Mouse (Mus musculus) lung, embryonic 16.5 days (tissue): ENCODE data around the gene Spem2. TPM values are rescaled to one million over a fixed set of nuclear protein-coding genes. Genes with fewer than 3 reads are reported as not detected.

Experiments
- ATAC-seq: fragments of 200-750 bp; cut with Nextera tagmentation; 2 replicates; pipeline ENCODE4 v1.8.0; 2017; ENCODE audit warnings: low read depth, mild to moderate bottlenecking, moderate library complexity
- H3K27ac ChIP-seq: fragments of 300-500 bp; sonication (generic); 2 replicates; pipeline ENCODE4 v1.5.1; 2014; ENCODE audit warnings: mild to moderate bottlenecking, control low read depth, low read length
- H3K27me3 ChIP-seq: fragments of 300-500 bp; sonication (generic); 2 replicates; pipeline ENCODE4 v1.6.1; 2014; ENCODE audit warnings: low read depth, low read length, mixed read lengths; ENCODE audit not compliant: control insufficient read depth, insufficient read depth
- H3K36me3 ChIP-seq: fragments of 300-500 bp; sonication (generic); 2 replicates; pipeline ENCODE4 v1.6.1; 2014; ENCODE audit warnings: low read length; ENCODE audit not compliant: control insufficient read depth, insufficient read depth
- H3K4me1 ChIP-seq: fragments of 300-500 bp; sonication (generic); replicated peaks from 2 replicates; pipeline ENCODE4 v1.6.1; 2014; ENCODE audit warnings: low read length, mixed read lengths; ENCODE audit not compliant: control insufficient read depth, insufficient read depth
- H3K4me2 ChIP-seq: fragments of 300-500 bp; sonication (generic); 2 replicates; pipeline ENCODE4 v1.6.1; 2014; ENCODE audit warnings: low read depth, low read length, control low read depth
- H3K4me3 ChIP-seq: fragments of 300-500 bp; sonication (generic); 2 replicates; pipeline ENCODE4 v1.5.1; 2014; ENCODE audit warnings: mild to moderate bottlenecking, low read length, control low read depth
- H3K9ac ChIP-seq: fragments of 300-500 bp; sonication (generic); 2 replicates; pipeline ENCODE4 v1.6.1; 2014; ENCODE audit warnings: low read length, control low read depth
- H3K9me3 ChIP-seq: fragments of 300-500 bp; sonication (generic); 2 replicates; pipeline ENCODE4 v1.6.1; 2016; ENCODE audit warnings: low read length; ENCODE audit not compliant: control insufficient read depth
- WGBS: fragments of 180-500 bp; shearing (Covaris S2); extraction: QIAGEN DNeasy Blood & Tissue Kit; methylation state at CpG from one replicate; pipeline ENCODE4 v1.1.7; 2014; 5-methylcytosine and 5-hydroxymethylcytosine counted together
- polyA plus RNA-seq: library from polyadenylated mRNA; unstranded; fragments of >200 nt; fragmentation: Nextera tagmentation; extraction: Ambion mirVana; gene quantifications from 2 replicates; pipeline ENCODE4 v1.2.1, GENCODE M21; 2015

The Spem2 gene
- polyA plus RNA-seq, 1 experiment from 2014 or later = not detected

GRCm38 (mm10) chr11:69777504-69778257, 40.6 kb downstream of the Spem2 start:
- 0 out of 2 replicates have a peak, but pooled peaks have one; percentile 23 for ATAC-seq
- H3K4me3 ChIP-seq = no peak overlapping the region
- no peak overlapping the region for H3K4me2 ChIP-seq
- peaks cover 6% of the 10 kb centered on the region for H3K4me1 ChIP-seq
- no peak overlapping the region for H3K27ac ChIP-seq
- 0 out of 2 replicates have a peak, but pooled peaks cover 4% of the 10 kb centered on the region for H3K36me3 ChIP-seq
- H3K9ac ChIP-seq = no peak overlapping the region
- 59% methylated on average over 26 of the region's 26 CpGs for WGBS
- no peaks in the 10 kb centered on the region for H3K27me3 ChIP-seq
- no peaks in the 10 kb centered on the region for H3K9me3 ChIP-seq

- no peak overlapping the region for H3K9ac ChIP-seq
- 0 out of 2 replicates have a peak, but pooled peaks cover 4% of the 10 kb centered on the region for H3K36me3 ChIP-seq
- no peak for ATAC-seq
- H3K4me1 ChIP-seq = peaks cover 6% of the 10 kb centered on the region
- no peaks in the 10 kb centered on the region for H3K27me3 ChIP-seq
- no peak overlapping the region for H3K27ac ChIP-seq
- H3K4me2 ChIP-seq = no peak overlapping the region
- WGBS = 79% methylated on average over 20 of the region's 20 CpGs
- no peak overlapping the region for H3K4me3 ChIP-seq
- H3K9me3 ChIP-seq = no peaks in the 10 kb centered on the region
These were observed 41.8 kb downstream of the Spem2 start for GRCm38 (mm10) chr11:69776488-69776887.

- no peak overlapping the region for H3K9ac ChIP-seq
- 0 out of 2 replicates have a peak, but pooled peaks cover 4% of the 10 kb centered on the region for H3K36me3 ChIP-seq
- H3K27ac ChIP-seq = no peak overlapping the region
- H3K9me3 ChIP-seq = no peaks in the 10 kb centered on the region
- H3K4me2 ChIP-seq = no peak overlapping the region
- no peak overlapping the region for H3K4me3 ChIP-seq
- 51% methylated on average over 10 of the region's 10 CpGs for WGBS
- peaks cover 6% of the 10 kb centered on the region for H3K4me1 ChIP-seq
- ATAC-seq = no peak
- H3K27me3 ChIP-seq = no peaks in the 10 kb centered on the region
These were observed 42.5 kb downstream of the Spem2 start for GRCm38 (mm10) chr11:69775716-69776115.

- no peak for ATAC-seq
- no peak overlapping the region for H3K9ac ChIP-seq
- no peak overlapping the region for H3K4me2 ChIP-seq
- 66% methylated on average over 5 of the region's 5 CpGs for WGBS
- H3K36me3 ChIP-seq = 0 out of 2 replicates have a peak, but pooled peaks cover 4% of the 10 kb centered on the region
- no peaks in the 10 kb centered on the region for H3K27me3 ChIP-seq
- H3K4me1 ChIP-seq = peaks cover 6% of the 10 kb centered on the region
- no peak overlapping the region for H3K27ac ChIP-seq
- no peak overlapping the region for H3K4me3 ChIP-seq
- no peaks in the 10 kb centered on the region for H3K9me3 ChIP-seq
These were observed 43.3 kb downstream of the Spem2 start for GRCm38 (mm10) chr11:69774961-69775360.

GRCm38 (mm10) chr11:69767625-69767909, 50.7 kb downstream of the Spem2 start:
- Histone ChIP-seq H3K27ac (no peak overlapping the region), H3K9me3 (no peaks in the 10 kb centered on the region), H3K9ac (no peak overlapping the region; the same call in 1 of the 2 replicates), H3K36me3 (no peaks in the 10 kb centered on the region), H3K4me2 (peak overlapping the region; percentile 75; the same call in 1 of the 2 replicates), H3K4me3 (no peak overlapping the region), H3K27me3 (no peaks in the 10 kb centered on the region), H3K4me1 (peaks cover 13% of the 10 kb centered on the region)
- no peak for ATAC-seq
- WGBS = 43% methylated on average over 4 of the region's 4 CpGs

GRCm38 (mm10) chr11:69766872-69767624, 51.2 kb downstream of the Spem2 start:
- Histone ChIP-seq H3K27ac (peak overlapping the region; percentile 95), H3K36me3 (no peaks in the 10 kb centered on the region), H3K4me3 (peak overlapping the region; percentile 95), H3K4me1 (peaks cover 13% of the 10 kb centered on the region), H3K9ac (peak overlapping the region; percentile 98), H3K4me2 (peak overlapping the region; percentile 75), H3K27me3 (no peaks in the 10 kb centered on the region), H3K9me3 (no peaks in the 10 kb centered on the region)
- no peak for ATAC-seq
- WGBS = 49% methylated on average over 13 of the region's 13 CpGs

Other genes with a start within 250 kb of the Spem2 start
- gene Wrap53, start 238.2 kb downstream of the Spem2 start, polyA plus RNA-seq = 26.2 and 29.2 TPM in 2 replicates
- gene Trp53, start 238.1 kb downstream of the Spem2 start, polyA plus RNA-seq = 141 and 154 TPM in 2 replicates
- gene Atp1b2, start 212.5 kb downstream of the Spem2 start, polyA plus RNA-seq = 10.5 and 12.7 TPM in 2 replicates
- gene Shbg, start 200.6 kb downstream of the Spem2 start, polyA plus RNA-seq = 0.15 TPM in 1 of 2 replicates, not detected in the other
- gene Sat2, start 196.4 kb downstream of the Spem2 start, polyA plus RNA-seq = 15.2 and 19.2 TPM in 2 replicates
- gene Fxr2, start 185.5 kb downstream of the Spem2 start, polyA plus RNA-seq = 22.2 and 22.6 TPM in 2 replicates
- gene Sox15, start 163.2 kb downstream of the Spem2 start, polyA plus RNA-seq = 0.54 TPM in 1 of 2 replicates, not detected in the other
- gene Mpdu1, start 155.8 kb downstream of the Spem2 start, polyA plus RNA-seq = 65.5 and 71.0 TPM in 2 replicates
- 19.2 and 19.4 TPM in 2 replicates for gene Cd68, start 152.3 kb downstream of the Spem2 start, polyA plus RNA-seq
- gene Eif4a1, start 146.0 kb downstream of the Spem2 start, polyA plus RNA-seq = 539 and 624 TPM in 2 replicates
- gene Senp3, start 136.4 kb downstream of the Spem2 start, polyA plus RNA-seq = 69.3 and 70.6 TPM in 2 replicates
- gene Tnfsf13, start 132.7 kb downstream of the Spem2 start, polyA plus RNA-seq = 0.89 and 1.2 TPM in 2 replicates
- gene Tnfsf12, start 122.6 kb downstream of the Spem2 start, polyA plus RNA-seq = 10.6 and 12.8 TPM in 2 replicates
- 5.0 and 5.4 TPM in 2 replicates for gene Tnfsfm13, start 122.4 kb downstream of the Spem2 start, polyA plus RNA-seq
- gene Polr2a, start 59.8 kb downstream of the Spem2 start, polyA plus RNA-seq = 24.1 and 25.3 TPM in 2 replicates
- gene Slc35g3, start 56.5 kb downstream of the Spem2 start, polyA plus RNA-seq = 0.36 and 0.64 TPM in 2 replicates
- gene Zbtb4, start 52.6 kb downstream of the Spem2 start, polyA plus RNA-seq = 3.5 and 4.9 TPM in 2 replicates
- gene Chrnb1, start 22.5 kb downstream of the Spem2 start, polyA plus RNA-seq = 18.6 and 20.7 TPM in 2 replicates
- gene Fgf11, start 16.6 kb downstream of the Spem2 start, polyA plus RNA-seq = 1.0 and 1.7 TPM in 2 replicates
- 6.5 and 8.6 TPM in 2 replicates for gene Tmem102, start 12.8 kb downstream of the Spem2 start, polyA plus RNA-seq
- gene Gm39566, start 3.2 kb downstream of the Spem2 start, polyA plus RNA-seq = not detected in 2 replicates
- not detected in 2 replicates for gene Spem1, start 3.7 kb upstream of the Spem2 start, polyA plus RNA-seq
- gene Nlgn2, start 19.3 kb upstream of the Spem2 start, polyA plus RNA-seq = 4.4 and 5.0 TPM in 2 replicates
- 443 and 452 TPM in 2 replicates for gene Tmem256, start 20.0 kb upstream of the Spem2 start, polyA plus RNA-seq
- gene Plscr3, start 27.9 kb upstream of the Spem2 start, polyA plus RNA-seq = 115 and 137 TPM in 2 replicates
- 10.8 and 11.8 TPM in 2 replicates for gene Tnk1, start 40.3 kb upstream of the Spem2 start, polyA plus RNA-seq
- gene Tmem95, start 59.6 kb upstream of the Spem2 start, polyA plus RNA-seq = not detected in 2 replicates
- 10.9 and 11.4 TPM in 2 replicates for gene Kctd11, start 62.9 kb upstream of the Spem2 start, polyA plus RNA-seq
- 2.1 and 3.8 TPM in 2 replicates for gene Acap1, start 77.1 kb upstream of the Spem2 start, polyA plus RNA-seq
- 7.9 and 8.6 TPM in 2 replicates for gene 2810408A11Rik, start 82.5 kb upstream of the Spem2 start, polyA plus RNA-seq
- 5.7 and 6.4 TPM in 2 replicates for gene Neurl4, start 82.6 kb upstream of the Spem2 start, polyA plus RNA-seq
- 85.1 and 87.8 TPM in 2 replicates for gene Gps2, start 95.4 kb upstream of the Spem2 start, polyA plus RNA-seq
- gene Eif5a, start 103.5 kb upstream of the Spem2 start, polyA plus RNA-seq = 1,390 and 1,410 TPM in 2 replicates
- gene Ybx2, start 117.3 kb upstream of the Spem2 start, polyA plus RNA-seq = 2.7 and 4.9 TPM in 2 replicates
- gene Slc2a4, start 129.7 kb upstream of the Spem2 start, polyA plus RNA-seq = 17.1 and 17.2 TPM in 2 replicates
- 172 and 202 TPM in 2 replicates for gene Cldn7, start 146.3 kb upstream of the Spem2 start, polyA plus RNA-seq
- gene Ctdnep1, start 162.7 kb upstream of the Spem2 start, polyA plus RNA-seq = 20.6 and 23.0 TPM in 2 replicates
- 98.4 and 99.2 TPM in 2 replicates for gene Elp5, start 164.1 kb upstream of the Spem2 start, polyA plus RNA-seq
- gene Gabarap, start 172.7 kb upstream of the Spem2 start, polyA plus RNA-seq = 515 and 536 TPM in 2 replicates
- 58.1 and 59.5 TPM in 2 replicates for gene Phf23, start 177.3 kb upstream of the Spem2 start, polyA plus RNA-seq
- gene Dvl2, start 182.1 kb upstream of the Spem2 start, polyA plus RNA-seq = 30.1 and 30.7 TPM in 2 replicates
- gene Acadvl, start 196.9 kb upstream of the Spem2 start, polyA plus RNA-seq = 90.0 and 92.0 TPM in 2 replicates
- 5.5 and 7.9 TPM in 2 replicates for gene Dlg4, start 198.5 kb upstream of the Spem2 start, polyA plus RNA-seq
- gene Asgr1, start 235.6 kb upstream of the Spem2 start, polyA plus RNA-seq = 0.18 TPM in 1 of 2 replicates, not detected in the other